Mouse (Mus musculus): ENCODE measurements around the gene Nek8. TPM values are rescaled to one million over a fixed set of nuclear protein-coding genes. Genes with fewer than 3 reads are reported as not detected.

Gene Nek8
- polyA plus RNA-seq, 1 experiment from 2014 or later, result 6.6 TPM

Small RNA genes lying within 50 kb of the gene (microRNA-seq; reads per million reads assigned to microRNA genes)
- 0.52 reads per million for gene Mir7653

Other genes starting within 250 kb of the Nek8 start
- gene Sez6, start 245.9 kb downstream of the Nek8 start, polyA plus RNA-seq (2015; fragmentation: Nextera tagmentation; extraction: Ambion mirVana), result 140 and 146 TPM in 2 replicates
- gene Phf12, start 193.9 kb downstream of the Nek8 start, polyA plus RNA-seq (2015; fragmentation: Nextera tagmentation; extraction: Ambion mirVana), result 11.8 and 17.8 TPM in 2 replicates
- 50.5 and 53.3 TPM in 2 replicates for gene Dhrs13, start 144.4 kb downstream of the Nek8 start, polyA plus RNA-seq (2015; fragmentation: Nextera tagmentation; extraction: Ambion mirVana)
- gene Flot2, start 138.7 kb downstream of the Nek8 start, polyA plus RNA-seq (2015; fragmentation: Nextera tagmentation; extraction: Ambion mirVana), result 71.7 and 83.4 TPM in 2 replicates
- gene Eral1, start 96.3 kb downstream of the Nek8 start, polyA plus RNA-seq (2015; fragmentation: Nextera tagmentation; extraction: Ambion mirVana), result 32.8 and 33.3 TPM in 2 replicates
- 27.7 and 28.7 TPM in 2 replicates for gene Fam222b, start 82.0 kb downstream of the Nek8 start, polyA plus RNA-seq (2015; fragmentation: Nextera tagmentation; extraction: Ambion mirVana)
- gene Traf4, start 11.1 kb downstream of the Nek8 start, polyA plus RNA-seq (2015; fragmentation: Nextera tagmentation; extraction: Ambion mirVana), result 83.8 and 93.2 TPM in 2 replicates
- gene Tlcd1, start within 50 bp of the Nek8 start, polyA plus RNA-seq (2015; fragmentation: Nextera tagmentation; extraction: Ambion mirVana), result 7.4 and 10.1 TPM in 2 replicates
- 698 and 713 TPM in 2 replicates for gene Rpl23a, start 6.9 kb upstream of the Nek8 start, polyA plus RNA-seq (2015; fragmentation: Nextera tagmentation; extraction: Ambion mirVana)
- gene Rab34, start 11.8 kb upstream of the Nek8 start, polyA plus RNA-seq (2015; fragmentation: Nextera tagmentation; extraction: Ambion mirVana), result 49.9 and 55.7 TPM in 2 replicates
- 2.3 and 2.6 TPM in 2 replicates for gene Proca1, start 16.7 kb upstream of the Nek8 start, polyA plus RNA-seq (2015; fragmentation: Nextera tagmentation; extraction: Ambion mirVana)
- 89.6 and 92.8 TPM in 2 replicates for gene Sdf2, start 69.1 kb upstream of the Nek8 start, polyA plus RNA-seq (2015; fragmentation: Nextera tagmentation; extraction: Ambion mirVana)
- gene Supt6, start 69.3 kb upstream of the Nek8 start, polyA plus RNA-seq (2015; fragmentation: Nextera tagmentation; extraction: Ambion mirVana), result 27.5 and 30.7 TPM in 2 replicates
- gene 2610507B11Rik, start 85.1 kb upstream of the Nek8 start, polyA plus RNA-seq (2015; fragmentation: Nextera tagmentation; extraction: Ambion mirVana), result 50.1 and 58.7 TPM in 2 replicates
- gene BC030499, start 114.2 kb upstream of the Nek8 start, polyA plus RNA-seq (2015; fragmentation: Nextera tagmentation; extraction: Ambion mirVana), result 0.15 and 0.25 TPM in 2 replicates
- 4.2 and 6.5 TPM in 2 replicates for gene Spag5, start 124.9 kb upstream of the Nek8 start, polyA plus RNA-seq (2015; fragmentation: Nextera tagmentation; extraction: Ambion mirVana)
- 87.2 and 154 TPM in 2 replicates for gene Aldoc, start 146.3 kb upstream of the Nek8 start, polyA plus RNA-seq (2015; fragmentation: Nextera tagmentation; extraction: Ambion mirVana)
- gene Pigs, start 151.7 kb upstream of the Nek8 start, polyA plus RNA-seq (2015; fragmentation: Nextera tagmentation; extraction: Ambion mirVana), result 70.7 and 79.0 TPM in 2 replicates
- gene Unc119, start 166.8 kb upstream of the Nek8 start, polyA plus RNA-seq (2015; fragmentation: Nextera tagmentation; extraction: Ambion mirVana), result 77.2 and 81.8 TPM in 2 replicates
- gene Foxn1, start 209.9 kb upstream of the Nek8 start, polyA plus RNA-seq (2015; fragmentation: Nextera tagmentation; extraction: Ambion mirVana), result not detected in 2 replicates
- gene Slc13a2, start 245.5 kb upstream of the Nek8 start, polyA plus RNA-seq (2015; fragmentation: Nextera tagmentation; extraction: Ambion mirVana), result not detected in 2 replicates